Mouse (Mus musculus) hindbrain, embryonic 10.5 days (tissue): ENCODE measurements around the gene Ccdc162. TPM values are rescaled to one million over a fixed set of nuclear protein-coding genes. Genes with fewer than 3 reads are reported as not detected.

Source experiments
- DNase-seq: peaks from one replicate; pipeline ENCODE4 v3.0.0-alpha.2; 2017; ENCODE audit warnings: low spot score
- H3K27ac ChIP-seq: fragments of 300-500 bp; sonication (generic); 2 replicates; pipeline ENCODE4 v1.5.1; 2016; ENCODE audit warnings: mild to moderate bottlenecking, moderate library complexity
- H3K27me3 ChIP-seq: fragments of 300-500 bp; sonication (generic); 2 replicates; pipeline ENCODE4 v1.6.1; 2016; ENCODE audit warnings: mild to moderate bottlenecking; ENCODE audit not compliant: poor library complexity, insufficient read depth, severe bottlenecking
- H3K36me3 ChIP-seq: fragments of 300-500 bp; sonication (generic); 2 replicates; pipeline ENCODE4 v1.6.1; 2016; ENCODE audit warnings: mild to moderate bottlenecking, moderate library complexity
- H3K4me1 ChIP-seq: fragments of 300-500 bp; sonication (generic); replicated peaks from 2 replicates; pipeline ENCODE4 v1.6.1; 2016; ENCODE audit warnings: mild to moderate bottlenecking
- H3K4me3 ChIP-seq: fragments of 300-500 bp; sonication (generic); 2 replicates; pipeline ENCODE4 v1.5.1; 2016; ENCODE audit warnings: mild to moderate bottlenecking, moderate library complexity
- H3K9me3 ChIP-seq: fragments of 300-500 bp; sonication (generic); 2 replicates; pipeline ENCODE4 v1.6.1; 2016; ENCODE audit warnings: mild to moderate bottlenecking, moderate library complexity
- WGBS: fragments of 180-500 bp; shearing (Covaris S2); methylation state at CpG from one replicate; pipeline ENCODE4 v1.1.7; 2016; 5-methylcytosine and 5-hydroxymethylcytosine counted together
- polyA plus RNA-seq: library from polyadenylated mRNA; unstranded; fragments of >200 nt; fragmentation: Nextera tagmentation; extraction: Ambion mirVana; gene quantifications from 2 replicates; pipeline ENCODE4 v1.2.1, GENCODE M21; 2016

Ccdc162 gene
- polyA plus RNA-seq, 1 experiment from 2014 or later = 0.51 TPM

DNA sequence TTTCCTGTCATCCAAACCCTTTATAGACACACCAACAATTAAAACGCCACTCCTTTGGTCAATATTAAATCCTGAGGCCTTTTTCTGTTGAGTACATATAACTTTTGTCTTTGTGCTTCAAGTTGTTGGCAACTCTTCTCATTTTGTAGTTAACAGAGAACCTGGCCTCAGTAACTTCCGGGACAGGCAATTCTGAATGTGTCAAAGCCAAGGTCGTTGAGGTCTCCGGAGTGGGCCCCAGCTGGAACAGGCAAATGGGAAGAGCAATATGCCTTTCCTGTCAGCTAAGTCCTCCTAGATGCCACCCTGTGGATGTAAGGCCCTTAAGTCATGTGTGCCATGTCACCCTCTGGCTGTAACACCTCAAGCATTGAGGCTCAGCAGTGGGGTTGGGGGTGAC, 136.0 kb downstream of the Ccdc162 start:
- 78% methylated on average over 4 of the region's 4 CpGs for WGBS
- H3K27me3 ChIP-seq = no peaks in the 10 kb centered on the region
- no peaks in the 10 kb centered on the region for H3K9me3 ChIP-seq
- no peaks in the 10 kb centered on the region for H3K36me3 ChIP-seq
- H3K4me3 ChIP-seq = no peak overlapping the region
- peaks cover 18% of the 10 kb centered on the region for H3K4me1 ChIP-seq
- no peak for DNase-seq
- H3K27ac ChIP-seq = no peak overlapping the region

DNA sequence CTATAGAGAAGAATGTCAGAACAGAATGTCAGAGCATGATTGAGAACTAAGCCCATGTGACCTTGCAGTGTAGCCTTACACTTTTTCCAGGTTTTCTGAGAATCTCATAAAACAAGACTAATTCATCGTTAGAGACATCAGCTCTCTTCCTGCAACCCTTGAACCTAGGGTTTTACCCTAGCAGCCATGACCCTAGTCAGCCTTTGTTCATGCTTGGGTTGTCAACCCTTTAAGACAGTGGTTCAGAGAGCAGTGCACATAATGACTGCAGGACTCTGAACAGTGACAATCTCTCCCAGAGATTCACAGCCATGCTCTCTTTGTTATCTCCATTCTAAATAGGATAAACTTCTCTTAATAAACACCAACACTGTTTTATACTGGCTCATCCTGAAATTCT, 137.9 kb downstream of the Ccdc162 start:
- H3K36me3 ChIP-seq = no peaks in the 10 kb centered on the region
- H3K4me3 ChIP-seq = no peak overlapping the region
- 70% methylated on average over 1 of the region's 1 CpGs for WGBS
- no peaks in the 10 kb centered on the region for H3K27me3 ChIP-seq
- H3K27ac ChIP-seq = no peak overlapping the region
- no peaks in the 10 kb centered on the region for H3K9me3 ChIP-seq
- peaks cover 13% of the 10 kb centered on the region for H3K4me1 ChIP-seq
- DNase-seq = no peak

DNA sequence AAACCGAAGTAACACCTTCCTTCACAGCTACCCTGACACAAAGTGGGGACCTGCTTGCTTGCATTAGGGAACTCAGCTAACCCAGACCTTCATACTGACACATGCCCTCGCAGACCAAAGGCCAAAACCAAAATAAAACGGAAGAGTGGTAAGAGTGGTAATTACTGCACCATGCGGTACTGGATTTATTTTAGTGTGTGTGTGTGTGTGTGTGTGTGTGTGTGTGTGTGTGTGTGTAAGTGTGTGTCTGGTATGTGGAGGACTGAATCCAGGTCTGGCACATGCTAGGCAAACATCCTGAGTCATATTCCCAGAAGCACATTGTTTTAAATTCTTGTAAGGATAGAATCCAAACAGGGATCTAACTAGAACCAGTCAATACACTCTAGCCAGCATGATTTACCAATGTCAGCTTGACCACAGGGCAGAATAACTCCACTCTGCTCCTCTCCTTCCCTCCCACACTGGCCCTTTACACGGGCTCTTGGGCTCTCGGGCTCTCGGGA, 140.1 kb downstream of the Ccdc162 start:
- no peak for DNase-seq
- Histone ChIP-seq H3K27ac (no peak overlapping the region), H3K9me3 (no peaks in the 10 kb centered on the region), H3K4me3 (no peak overlapping the region), H3K27me3 (no peaks in the 10 kb centered on the region), H3K4me1 (peaks cover 7% of the 10 kb centered on the region), H3K36me3 (no peaks in the 10 kb centered on the region)
- 83% methylated on average over 7 of the region's 7 CpGs for WGBS

DNA sequence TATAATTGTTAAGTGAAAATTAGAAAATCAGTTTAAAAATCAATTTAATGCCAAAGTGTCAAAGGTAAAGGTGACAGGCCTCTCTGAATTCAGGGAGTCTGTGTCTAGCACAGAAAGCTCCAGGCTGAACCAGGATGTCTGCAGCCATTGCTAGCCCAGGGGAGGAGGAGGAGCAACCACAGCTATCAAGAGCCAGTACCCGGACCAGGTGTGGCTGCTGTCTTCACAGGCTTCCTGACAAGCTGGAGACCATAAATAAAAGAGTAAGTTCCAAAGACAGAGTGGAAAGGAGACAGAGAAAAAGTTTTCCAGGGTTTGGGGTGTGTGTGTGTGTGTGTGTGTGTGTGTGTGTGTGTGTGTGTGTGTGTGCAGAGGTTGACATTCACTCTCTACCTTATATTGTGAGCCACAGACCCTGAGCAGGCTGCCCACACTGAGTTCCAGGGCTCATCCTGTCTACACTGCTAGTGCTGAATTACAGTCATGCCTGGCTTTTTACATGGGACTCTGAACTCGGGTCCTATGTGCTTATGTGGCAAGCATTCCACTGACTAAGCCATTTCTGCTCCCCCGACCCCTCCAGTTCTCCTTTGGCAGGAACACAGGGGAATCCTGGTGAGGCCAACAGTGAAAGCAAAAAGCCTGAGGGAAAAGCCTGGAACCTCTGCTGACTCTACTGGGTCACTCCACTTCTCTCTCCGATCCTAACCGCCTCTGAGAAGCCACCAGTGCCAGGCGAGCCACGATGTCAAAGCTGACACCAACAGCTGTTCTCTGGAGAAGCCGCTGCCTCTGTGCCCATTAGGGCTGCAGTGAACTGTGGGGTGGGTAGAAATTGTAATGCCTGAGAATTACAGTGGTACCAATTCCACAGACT, 140.7 kb downstream of the Ccdc162 start:
- 81% methylated on average over 8 of the region's 8 CpGs for WGBS

DNA sequence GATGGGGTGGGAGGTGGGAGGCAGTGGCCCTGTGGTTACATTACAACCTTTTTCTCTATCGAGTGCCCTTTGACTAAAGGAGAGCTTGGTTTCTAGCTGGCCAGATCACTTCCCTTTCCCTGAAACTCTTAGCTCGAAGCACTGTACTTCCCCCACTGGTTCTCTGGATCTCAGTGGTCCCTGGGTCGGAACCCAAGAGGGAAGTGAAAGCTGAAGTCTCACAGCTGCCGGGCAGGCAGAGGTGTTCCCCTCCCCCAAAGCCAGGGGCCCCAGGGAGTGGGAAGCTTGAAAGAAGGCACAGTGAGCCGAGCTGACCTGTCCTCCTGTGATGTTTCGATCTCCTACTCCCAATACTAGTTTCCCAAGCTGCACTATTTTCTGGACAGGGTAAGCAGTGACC, 143.2 kb downstream of the Ccdc162 start:
- Histone ChIP-seq H3K27me3 (no peaks in the 10 kb centered on the region), H3K9me3 (no peaks in the 10 kb centered on the region), H3K4me1 (peaks cover 7% of the 10 kb centered on the region), H3K4me3 (no peak overlapping the region), H3K36me3 (no peaks in the 10 kb centered on the region), H3K27ac (peak overlapping the region; percentile 4; the same call in 1 of the 2 replicates)
- 28% methylated on average over 6 of the region's 6 CpGs for WGBS
- no peak for DNase-seq

More for the DNA sequence above, 140.7 kb downstream of the Ccdc162 start:
- Histone ChIP-seq H3K4me1 (peaks cover 7% of the 10 kb centered on the region), H3K27ac (no peak overlapping the region), H3K27me3 (no peaks in the 10 kb centered on the region), H3K4me3 (no peak overlapping the region), H3K9me3 (no peaks in the 10 kb centered on the region), H3K36me3 (no peaks in the 10 kb centered on the region)
- no peak for DNase-seq

DNA sequence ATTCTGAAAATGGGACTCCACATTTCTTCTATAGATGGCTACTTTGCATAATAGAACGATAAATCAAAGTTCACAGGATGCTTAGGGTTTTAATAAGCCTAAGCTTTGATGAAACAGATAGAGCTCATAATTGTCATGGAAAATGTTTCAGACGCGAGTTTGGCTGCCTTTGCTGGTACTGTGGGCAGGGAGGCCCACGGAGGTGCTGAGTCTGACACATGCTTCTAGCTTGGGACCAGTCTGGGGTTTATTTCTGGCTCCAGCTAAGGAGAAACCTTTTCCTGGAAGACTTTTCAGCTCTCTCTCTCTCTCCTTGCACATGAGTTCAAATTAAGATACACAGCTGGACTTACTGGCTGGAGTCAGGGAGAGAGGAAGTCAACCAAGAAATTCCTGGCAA, 144.2 kb downstream of the Ccdc162 start:
- no peak for DNase-seq
- Histone ChIP-seq H3K4me3 (no peak overlapping the region), H3K36me3 (no peaks in the 10 kb centered on the region), H3K9me3 (no peaks in the 10 kb centered on the region), H3K27ac (no peak overlapping the region), H3K27me3 (no peaks in the 10 kb centered on the region), H3K4me1 (peaks cover 7% of the 10 kb centered on the region)
- WGBS = 82% methylated on average over 4 of the region's 4 CpGs

DNA sequence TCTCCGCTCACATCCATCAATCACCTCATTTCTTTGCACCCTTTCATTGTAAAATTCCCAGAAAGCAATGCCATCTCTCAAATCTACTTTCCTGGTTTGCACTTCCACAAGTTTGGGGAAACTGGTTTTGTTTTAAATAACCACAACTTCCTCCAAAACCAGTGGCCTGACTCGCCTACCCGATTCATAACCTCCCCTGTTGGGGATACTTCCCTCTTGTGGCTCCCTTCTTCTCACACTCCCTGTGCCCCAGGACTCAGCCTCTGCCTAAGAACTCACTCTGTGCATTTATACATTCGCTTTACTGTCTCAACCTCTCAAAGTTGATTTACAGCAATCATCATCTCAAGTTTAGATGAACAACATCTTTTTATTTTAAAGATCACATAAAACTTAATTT, 145.4 kb downstream of the Ccdc162 start:
- no peak for DNase-seq
- Histone ChIP-seq H3K9me3 (no peaks in the 10 kb centered on the region), H3K27me3 (no peaks in the 10 kb centered on the region), H3K4me3 (no peak overlapping the region), H3K27ac (no peak overlapping the region), H3K4me1 (peaks cover 7% of the 10 kb centered on the region), H3K36me3 (no peaks in the 10 kb centered on the region)
- WGBS = 91% methylated on average over 4 of the region's 4 CpGs

DNA sequence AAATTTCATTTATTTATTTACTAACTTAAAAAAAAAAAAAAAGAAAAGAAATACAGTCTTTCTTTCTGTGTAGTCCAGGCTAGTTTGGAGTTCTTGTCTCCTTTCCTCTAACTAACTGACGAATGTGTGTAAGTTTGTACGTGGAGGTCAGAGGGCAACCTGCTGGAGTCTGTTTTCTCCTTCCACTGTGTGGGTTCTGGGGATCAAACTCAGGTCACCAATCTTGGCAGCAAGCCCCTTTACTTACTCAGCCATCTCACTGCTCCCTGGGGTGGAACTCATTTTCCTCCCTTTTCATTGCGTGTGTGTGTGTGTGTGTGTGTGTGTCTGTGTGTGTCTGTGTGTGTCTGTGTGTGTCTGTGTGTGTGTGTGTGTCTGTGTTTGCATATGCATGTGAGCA, 148.1 kb downstream of the Ccdc162 start:
- H3K27ac ChIP-seq = no peak overlapping the region
- WGBS = 35% methylated on average over 3 of the region's 3 CpGs
- no peak for DNase-seq

DNA sequence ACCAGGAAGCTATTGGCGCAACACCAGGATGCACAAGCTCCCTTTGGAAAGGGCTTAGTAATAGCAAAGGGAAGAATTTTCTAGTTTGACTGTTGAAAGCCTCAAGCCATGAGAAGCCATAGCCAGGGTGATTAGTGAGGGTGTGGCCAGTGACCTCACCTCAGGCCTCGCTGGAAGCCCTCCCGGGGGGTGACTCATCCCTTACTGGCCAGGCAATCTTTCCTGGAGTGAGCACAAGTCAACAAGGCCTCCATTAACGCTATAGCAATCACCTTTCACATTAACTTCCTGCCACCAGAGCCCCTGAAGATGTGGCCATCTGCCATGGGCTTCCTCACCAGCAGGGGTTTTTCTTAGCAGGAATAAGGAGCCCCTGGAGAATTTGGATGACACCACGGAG, 151.3 kb downstream of the Ccdc162 start:
- Histone ChIP-seq H3K36me3 (no peaks in the 10 kb centered on the region), H3K4me3 (no peak overlapping the region), H3K9me3 (peaks cover 11% of the 10 kb centered on the region), H3K27me3 (no peaks in the 10 kb centered on the region), H3K4me1 (peaks cover 8% of the 10 kb centered on the region), H3K27ac (no peak overlapping the region)
- DNase-seq = no peak
- WGBS = 39% methylated on average over 5 of the region's 5 CpGs

More for the DNA sequence above, 148.1 kb downstream of the Ccdc162 start:
- no peaks in the 10 kb centered on the region for H3K9me3 ChIP-seq
- no peaks in the 10 kb centered on the region for H3K27me3 ChIP-seq
- H3K36me3 ChIP-seq = no peaks in the 10 kb centered on the region
- H3K4me1 ChIP-seq = peaks cover 11% of the 10 kb centered on the region
- no peak overlapping the region for H3K4me3 ChIP-seq

DNA sequence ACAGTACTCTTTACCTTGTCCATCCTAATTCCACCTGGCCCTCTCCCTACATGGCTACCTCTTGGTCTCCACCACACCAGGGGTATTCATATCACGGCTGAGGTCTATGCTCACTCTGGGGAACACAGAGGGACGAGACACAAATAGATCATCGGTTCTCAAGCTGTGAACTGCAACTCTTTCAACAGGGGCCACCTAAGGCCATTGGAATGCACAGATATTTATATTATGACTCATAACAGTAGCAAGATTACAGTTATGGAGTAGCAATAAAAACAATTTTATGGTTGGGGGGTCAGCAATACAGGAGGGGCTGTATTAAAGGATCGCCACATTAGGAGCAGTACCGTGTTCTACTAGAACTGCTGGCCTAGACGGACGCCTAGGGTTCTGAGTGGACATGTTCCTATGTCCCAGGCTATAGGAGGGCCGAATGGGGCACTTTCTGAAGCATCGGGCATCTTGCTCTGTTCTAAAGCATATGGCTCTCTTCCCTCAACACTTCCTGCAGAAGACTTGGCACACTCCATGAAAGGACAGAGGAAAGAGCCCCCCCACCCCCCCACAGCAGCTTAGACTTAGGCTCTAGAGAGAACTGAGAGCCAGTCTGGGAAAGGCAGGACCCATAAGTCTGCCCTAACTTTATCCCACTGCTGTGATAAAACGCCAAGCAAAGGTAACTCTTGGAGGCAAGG, 154.6 kb downstream of the Ccdc162 start:
- no peak for DNase-seq
- H3K27ac ChIP-seq = no peak overlapping the region
- no peaks in the 10 kb centered on the region for H3K36me3 ChIP-seq
- H3K9me3 ChIP-seq = peaks cover 20% of the 10 kb centered on the region
- H3K27me3 ChIP-seq = no peaks in the 10 kb centered on the region
- peaks cover 8% of the 10 kb centered on the region for H3K4me1 ChIP-seq
- WGBS = 91% methylated on average over 10 of the region's 10 CpGs
- no peak overlapping the region for H3K4me3 ChIP-seq

DNA sequence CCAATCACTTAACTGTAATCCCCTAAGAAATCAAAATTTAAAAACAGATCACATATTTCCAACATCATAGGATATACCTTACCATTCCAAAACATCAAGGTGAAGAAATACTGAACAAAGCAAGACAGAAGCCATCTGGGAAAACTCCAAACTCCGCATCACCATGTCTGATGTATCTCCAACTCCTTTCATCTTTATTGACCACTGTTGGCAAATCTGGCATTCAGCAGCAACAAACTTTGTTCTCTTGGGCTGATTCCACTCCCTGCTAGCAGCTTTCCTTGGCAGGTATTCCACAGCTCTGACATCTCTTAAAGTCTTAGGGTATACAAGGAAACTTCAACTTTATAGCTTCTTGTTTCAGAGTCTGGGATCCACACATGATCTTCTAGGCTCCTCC, 158.0 kb downstream of the Ccdc162 start:
- Histone ChIP-seq H3K4me3 (no peak overlapping the region), H3K9me3 (peaks cover 20% of the 10 kb centered on the region), H3K27ac (no peak overlapping the region), H3K36me3 (no peaks in the 10 kb centered on the region), H3K4me1 (peaks cover 4% of the 10 kb centered on the region), H3K27me3 (no peaks in the 10 kb centered on the region)
- DNase-seq = no peak
- 95% methylated on average over 1 of the region's 1 CpGs for WGBS

DNA sequence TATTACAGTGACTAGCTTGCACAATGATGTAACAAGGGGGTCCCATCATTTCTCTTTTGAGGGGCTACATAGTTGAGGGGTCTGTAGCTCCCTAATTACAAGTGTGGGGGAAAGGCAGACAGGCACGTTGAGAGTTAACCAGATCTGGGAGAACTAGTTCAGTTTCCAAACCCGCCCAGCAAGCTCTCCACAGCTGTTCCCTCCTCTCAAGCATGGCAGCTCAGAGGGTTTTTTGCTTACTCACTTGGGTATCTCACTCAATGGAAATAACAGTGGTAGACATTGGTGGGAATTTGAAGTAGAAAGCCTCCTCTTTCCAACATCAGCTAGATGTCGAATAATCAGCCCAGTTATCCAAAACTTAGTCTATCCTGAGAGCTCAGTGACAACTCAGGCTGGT, 161.4 kb downstream of the Ccdc162 start:
- Histone ChIP-seq H3K9me3 (peaks cover 8% of the 10 kb centered on the region; the same call in 1 of the 2 replicates), H3K36me3 (no peaks in the 10 kb centered on the region), H3K27me3 (no peaks in the 10 kb centered on the region), H3K27ac (no peak overlapping the region), H3K4me1 (peaks cover 23% of the 10 kb centered on the region), H3K4me3 (no peak overlapping the region)
- DNase-seq = no peak
- 88% methylated on average over 3 of the region's 3 CpGs for WGBS

DNA sequence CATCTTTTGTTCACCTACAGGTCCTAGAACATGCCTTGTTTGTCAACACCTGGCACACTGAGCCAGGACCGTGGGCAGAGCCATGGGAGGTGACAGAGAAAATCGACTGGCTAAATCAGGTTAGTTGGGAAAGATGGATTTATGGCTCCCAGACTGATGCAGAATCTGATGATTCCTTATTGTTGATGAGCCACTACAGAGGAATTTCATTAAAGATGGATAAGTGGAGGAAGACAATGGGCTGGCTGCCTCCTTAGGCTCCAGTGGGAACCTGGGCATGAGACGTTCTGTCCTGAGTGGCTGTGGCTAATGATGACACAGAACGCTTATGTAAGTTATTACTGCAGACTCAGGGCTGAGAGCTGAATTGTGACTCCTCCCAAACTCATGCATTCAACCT, 162.7 kb downstream of the Ccdc162 start:
- H3K9me3 ChIP-seq = peaks cover 9% of the 10 kb centered on the region; the same call in 1 of the 2 replicates
- WGBS = 81% methylated on average over 4 of the region's 4 CpGs

More for the DNA sequence above, 162.7 kb downstream of the Ccdc162 start:
- Histone ChIP-seq H3K36me3 (no peaks in the 10 kb centered on the region), H3K4me1 (peaks cover 23% of the 10 kb centered on the region), H3K27me3 (no peaks in the 10 kb centered on the region), H3K4me3 (no peak overlapping the region), H3K27ac (no peak overlapping the region)
- DNase-seq = no peak
